Mouse (Mus musculus) c-Kit-negative CD71-positive TER-119-positive erythroid progenitor cells, embryonic 14.5 days (primary cell): ENCODE measurements around the gene Catspere2.
"Not testable (repeated sequence)": the region's sequence is repeated elsewhere in the genome, so short reads cannot be mapped to it uniquely, and the experiment has no call there.

ENCODE experiments used
- DNase-seq: peaks from one replicate; pipeline ENCODE4 v3.0.0-alpha.2; 2013; ENCODE audit warnings: low read depth, low spot score

Gene Catspere2

GRCm38 (mm10) chr1:177983024-177983450, at the start of gene Catspere2:
Catspere2 (plus strand) TSS chr1:177983423.
- peak; percentile 43 for DNase-seq

- DNase-seq, result not testable (repeated sequence)
Observed at GRCm38 (mm10) chr1:177940422-177940977, 42.7 kb upstream of the Catspere2 start.

DNA sequence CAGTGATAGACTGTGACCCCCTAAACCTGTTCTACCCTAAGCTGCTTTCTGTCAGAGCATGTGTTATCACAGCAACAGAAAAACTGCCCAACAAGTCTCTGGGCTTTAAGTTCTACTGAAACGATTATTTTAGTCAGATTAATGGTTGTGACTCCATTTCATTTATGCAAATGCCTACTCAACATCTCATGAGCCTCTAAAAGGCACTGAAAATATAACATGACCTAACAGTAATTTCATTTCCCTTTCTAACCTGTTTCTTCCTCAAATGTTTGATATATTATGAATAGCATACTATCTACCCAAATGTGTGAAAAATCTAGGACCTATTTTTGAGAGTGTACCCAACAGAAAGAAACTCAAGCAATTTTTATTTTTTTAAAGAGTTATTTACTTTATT, 1.9 kb upstream of the Catspere2 start:
- DNase-seq, result no peak

DNA sequence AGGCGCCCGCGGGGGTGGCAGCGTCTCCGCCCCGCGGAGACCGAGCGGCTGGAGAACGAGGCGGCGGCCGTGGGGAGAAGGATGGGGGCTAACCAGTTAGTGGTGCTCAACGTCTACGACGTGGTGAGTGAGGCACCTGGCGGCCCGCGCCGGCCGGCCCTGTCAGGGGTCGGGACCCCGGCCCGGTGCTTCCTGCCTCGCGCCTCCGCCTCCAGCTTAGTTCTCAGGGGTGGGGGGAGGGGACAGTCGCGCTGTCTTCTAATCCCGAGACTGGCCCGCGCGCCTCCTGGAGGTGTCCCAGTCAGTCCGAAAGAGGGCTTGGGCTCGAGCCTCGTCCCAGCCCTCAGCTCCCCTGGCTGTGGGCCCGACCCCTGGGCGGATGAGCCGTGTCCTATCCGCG, 359 bp downstream of the Catspere2 start:
- DNase-seq, result not testable (repeated sequence)

- DNase-seq, result no peak
Observed at GRCm38 (mm10) chr1:177984206-177984605, 983 bp downstream of the Catspere2 start.

GRCm38 (mm10) chr1:177987476-177987875, 4.3 kb downstream of the Catspere2 start:
- not testable (repeated sequence) for DNase-seq

DNA sequence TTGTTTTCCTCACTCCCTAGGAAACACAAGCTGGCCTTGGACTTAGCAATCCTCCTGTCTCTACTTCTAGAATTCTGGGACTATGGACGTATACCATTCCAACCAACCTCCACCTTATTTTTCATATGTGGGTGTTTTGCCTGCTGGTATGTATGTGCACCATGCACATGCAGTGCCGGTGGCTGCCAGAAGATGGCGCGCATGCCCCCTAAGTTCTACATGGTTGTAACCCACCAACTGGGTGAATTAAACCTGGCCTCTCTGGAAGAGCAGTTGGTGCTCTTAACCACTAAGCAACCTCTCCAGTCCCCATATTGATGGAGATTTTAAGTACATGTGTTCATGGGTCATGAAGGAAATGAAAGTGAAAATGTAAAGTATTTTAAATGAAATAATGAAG, 89.6 kb downstream of the Catspere2 start:
- not testable (repeated sequence) for DNase-seq

DNA sequence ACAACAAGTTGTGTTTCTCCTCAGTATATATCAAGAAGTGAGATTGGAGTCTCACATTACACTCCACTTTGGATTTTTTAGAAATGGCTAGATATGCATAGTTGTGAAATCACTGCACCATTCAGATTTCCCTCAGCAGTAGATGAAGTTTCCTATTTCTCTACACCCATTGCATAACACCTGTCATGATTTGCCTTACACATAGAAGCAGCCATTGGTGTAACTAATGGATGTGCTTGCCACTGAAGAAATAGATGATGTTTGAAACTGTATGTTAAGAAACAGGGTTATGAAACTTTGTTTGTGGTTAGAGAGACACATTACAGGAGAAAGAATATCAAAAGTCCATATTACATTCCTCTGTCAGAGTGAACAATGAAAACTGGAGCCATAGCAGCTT, 114.6 kb downstream of the Catspere2 start:
- DNase-seq, result not testable (repeated sequence)

GRCm38 (mm10) chr1:178108514-178108913, 125.3 kb downstream of the Catspere2 start:
- DNase-seq, result not testable (repeated sequence)

DNA sequence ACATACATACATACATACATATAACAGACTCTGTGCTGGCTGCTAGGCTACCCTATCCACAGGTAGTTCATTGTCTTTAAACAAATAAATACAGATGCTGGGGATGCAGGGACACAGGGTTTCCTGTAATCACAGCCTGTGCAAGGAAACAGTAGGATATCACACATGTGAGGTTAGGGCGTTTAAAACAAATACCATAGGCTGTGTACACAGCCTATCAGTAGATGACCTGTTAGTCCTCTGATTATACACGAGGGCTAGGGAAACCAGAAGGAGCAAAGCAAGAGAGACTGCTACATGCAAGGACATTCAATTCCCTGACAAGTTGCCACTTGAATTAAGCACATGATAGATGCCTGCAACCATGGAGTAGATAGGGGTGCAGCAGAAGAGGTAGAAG, 139.0 kb downstream of the Catspere2 start:
- not testable (repeated sequence) for DNase-seq

DNA sequence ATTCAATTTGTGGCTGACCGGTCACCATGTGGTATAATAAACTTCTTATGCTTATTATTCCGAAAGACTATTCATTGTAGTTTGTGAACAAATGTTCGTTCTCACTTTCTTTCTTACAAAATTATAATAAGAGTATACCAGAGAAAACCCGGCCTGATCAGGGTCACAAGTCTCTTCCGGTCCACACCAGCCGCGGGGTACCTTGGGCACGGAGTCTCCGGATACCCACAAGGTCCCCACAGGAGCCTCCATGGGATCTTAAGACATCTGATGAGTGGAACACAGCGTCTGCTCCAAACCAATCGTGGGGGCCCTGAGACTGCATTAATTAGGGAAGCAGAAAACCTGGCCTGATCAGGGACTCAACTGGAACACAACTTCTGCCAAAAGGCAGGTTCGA, 151.1 kb downstream of the Catspere2 start:
- no peak for DNase-seq

DNA sequence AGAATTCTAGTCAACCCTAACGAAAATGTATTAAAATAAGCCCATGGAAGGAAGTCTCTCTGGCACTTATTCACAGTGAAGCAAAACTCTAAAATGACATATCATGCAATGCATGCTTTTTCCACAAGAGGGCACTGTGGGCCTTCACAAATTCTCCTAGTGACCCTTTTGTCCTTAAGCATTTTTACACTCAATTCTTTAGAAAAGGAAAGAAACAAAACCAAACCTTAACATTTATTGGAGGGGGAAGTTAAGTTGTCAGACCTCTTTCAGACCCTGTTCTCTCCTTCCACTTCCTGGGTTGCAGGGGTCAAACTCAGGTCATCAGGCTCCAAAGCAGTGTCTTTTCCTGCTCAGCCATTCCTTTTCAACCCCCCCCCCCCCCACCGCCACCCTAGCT, 163.3 kb downstream of the Catspere2 start:
- not testable (repeated sequence) for DNase-seq

- DNase-seq, result not testable (repeated sequence)
Observed at GRCm38 (mm10) chr1:178146915-178147314, 163.7 kb downstream of the Catspere2 start.

GRCm38 (mm10) chr1:178182251-178182650, 199.0 kb downstream of the Catspere2 start:
- DNase-seq, result no peak

- DNase-seq, result no peak
Observed at GRCm38 (mm10) chr1:178185591-178185990, 202.4 kb downstream of the Catspere2 start.

DNA sequence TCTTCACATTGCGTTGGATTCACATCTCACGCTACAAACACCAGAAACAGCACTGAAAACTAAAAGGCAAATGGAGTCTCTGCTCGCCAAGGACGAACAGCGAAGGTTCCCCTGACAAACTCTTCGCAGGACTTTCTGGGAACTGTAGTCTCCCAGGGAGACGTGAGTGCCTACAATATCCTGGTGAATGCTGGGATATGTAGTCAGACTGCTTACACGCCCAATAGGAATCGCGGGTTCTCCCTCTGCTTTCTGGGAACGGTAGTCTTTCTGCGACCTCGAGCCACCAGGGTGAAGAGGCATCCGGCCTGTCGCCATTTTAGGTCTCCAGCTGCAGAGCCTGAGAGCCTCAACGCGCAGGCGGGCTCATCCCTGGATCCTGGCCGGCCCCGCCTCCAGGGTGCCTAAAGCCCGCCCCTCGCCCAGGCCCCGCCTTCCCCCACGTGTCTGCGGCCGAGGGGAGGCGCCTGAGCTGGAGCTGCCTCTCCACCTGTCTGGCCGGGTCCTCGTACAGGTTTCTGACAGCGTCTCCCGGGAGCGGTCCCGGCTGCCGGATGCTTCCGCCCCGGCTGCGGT, 204.1 kb downstream of the Catspere2 start, which contains the start of gene Desi2:
Gene Desi2, plus strand, starts transcription at position 202 of the 576 bp plus-strand sequence.
- peak; percentile 86 for DNase-seq

DNA sequence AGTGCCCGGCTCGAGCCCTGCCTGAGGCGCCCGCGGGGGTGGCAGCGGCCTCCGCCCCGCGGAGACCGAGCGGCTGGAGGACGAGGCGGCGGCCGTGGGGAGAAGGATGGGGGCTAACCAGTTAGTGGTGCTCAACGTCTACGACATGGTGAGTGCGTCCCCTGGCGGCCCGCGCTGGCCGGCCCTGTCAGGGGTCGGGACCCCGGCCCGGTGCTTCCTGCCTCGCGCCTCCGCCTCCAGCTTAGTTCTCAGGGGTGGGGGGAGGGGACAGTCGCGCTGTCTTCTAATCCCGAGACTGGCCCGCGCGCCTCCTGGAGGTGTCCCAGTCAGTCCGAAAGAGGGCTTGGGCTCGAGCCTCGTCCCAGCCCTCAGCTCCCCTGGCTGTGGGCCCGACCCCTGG, 204.6 kb downstream of the Catspere2 start:
- DNase-seq, result not testable (repeated sequence)

- DNase-seq, result no peak
Observed at GRCm38 (mm10) chr1:178188386-178188785, 205.2 kb downstream of the Catspere2 start.

DNA sequence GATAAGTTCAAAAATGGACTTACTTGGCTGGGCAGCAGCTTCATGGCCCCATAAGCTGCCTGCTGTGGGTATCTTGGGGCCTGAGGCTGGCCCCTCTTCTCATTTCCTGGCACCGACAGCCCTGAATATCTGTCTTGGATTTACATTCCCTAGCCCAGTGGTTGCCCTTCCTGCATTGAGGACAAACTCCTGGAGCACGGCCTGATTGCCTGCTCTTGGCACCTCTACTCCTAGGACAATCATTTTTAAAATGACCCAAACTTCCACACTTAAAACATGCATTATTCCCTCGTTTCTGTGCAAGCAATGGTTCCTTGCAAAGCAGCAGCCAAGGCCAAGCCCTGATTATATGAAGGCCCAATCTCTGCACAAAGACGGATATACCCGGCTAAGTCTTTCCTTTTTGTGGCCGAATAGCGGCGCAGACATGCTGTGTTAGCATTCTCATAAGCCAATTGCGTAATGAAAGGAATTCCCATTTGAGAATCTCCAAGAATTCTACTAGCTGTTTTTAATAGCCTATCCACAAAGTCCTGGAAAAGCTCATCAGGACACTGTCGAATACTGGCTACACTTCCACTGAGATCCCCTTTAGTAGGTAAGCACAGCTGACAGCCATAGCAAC, 222.6 kb downstream of the Catspere2 start:
- no peak for DNase-seq

- not testable (repeated sequence) for DNase-seq
Observed at GRCm38 (mm10) chr1:178207856-178208255, 224.6 kb downstream of the Catspere2 start.

DNA sequence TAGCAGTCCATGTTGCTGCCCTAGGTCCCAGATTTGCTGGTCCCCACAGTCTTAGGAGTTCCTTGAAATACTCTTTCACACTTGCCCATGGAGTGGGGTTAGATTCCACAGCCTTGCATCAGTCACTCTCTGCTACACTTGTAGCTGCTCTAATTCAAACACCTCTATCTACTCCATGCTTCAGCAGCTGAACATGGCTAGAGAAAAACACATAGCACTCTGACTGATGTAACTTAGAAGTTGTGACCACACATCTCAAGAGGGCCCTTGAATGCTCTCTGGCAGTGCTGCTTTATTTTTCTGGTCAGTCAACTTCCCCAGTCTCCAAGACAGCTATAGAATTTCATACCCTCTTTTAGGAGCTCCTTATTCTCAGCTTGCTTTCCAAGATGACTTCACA, 226.7 kb downstream of the Catspere2 start:
- no peak for DNase-seq

DNA sequence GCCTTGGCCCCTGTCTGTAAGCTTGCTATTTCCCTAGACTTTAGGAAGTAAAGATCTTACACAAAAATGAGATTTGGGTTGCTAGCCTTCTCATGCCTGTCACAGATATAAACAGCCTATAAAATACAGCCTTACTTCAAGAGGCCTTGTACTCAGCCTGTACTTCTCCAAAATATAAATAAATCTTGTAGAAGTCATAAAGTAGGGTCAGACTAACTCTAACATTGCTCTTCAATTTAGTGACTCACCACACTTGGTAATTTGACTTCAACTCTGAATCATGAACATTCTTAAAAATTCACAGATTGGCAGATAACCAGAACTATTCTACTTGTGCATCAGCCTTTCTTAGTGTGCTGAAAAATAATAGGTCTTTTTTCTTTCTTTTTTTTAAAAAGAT, 233.9 kb downstream of the Catspere2 start:
- no peak for DNase-seq

DNA sequence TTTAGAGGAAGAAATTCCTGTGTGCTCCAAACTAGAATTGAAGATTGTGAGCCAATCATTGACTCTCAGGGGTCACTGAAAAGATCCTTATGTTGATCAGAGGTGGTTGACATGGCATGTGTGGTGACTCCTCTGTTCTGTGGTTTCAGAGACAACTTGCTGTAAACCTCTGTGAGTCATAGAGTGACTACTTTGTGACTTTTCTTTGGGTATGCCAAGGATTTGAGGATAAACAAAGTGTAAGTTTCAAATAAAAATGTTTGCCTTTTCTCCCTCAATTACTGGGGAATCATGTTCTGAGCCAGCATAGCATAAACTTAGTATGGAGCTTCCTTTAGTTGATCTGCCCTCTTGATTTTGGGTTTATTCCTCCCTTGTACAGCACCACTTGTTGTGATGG, 235.1 kb downstream of the Catspere2 start:
- DNase-seq, result no peak
